Mouse (Mus musculus) ovary, adult 18-20 months (tissue): Measurements from ENCODE around the gene Fcrl6.

Experiments
- DNase-seq: peaks from one replicate; pipeline ENCODE4 v3.0.0; 2022; ENCODE audit warnings: low spot score, mixed read lengths

Fcrl6 gene

DNA sequence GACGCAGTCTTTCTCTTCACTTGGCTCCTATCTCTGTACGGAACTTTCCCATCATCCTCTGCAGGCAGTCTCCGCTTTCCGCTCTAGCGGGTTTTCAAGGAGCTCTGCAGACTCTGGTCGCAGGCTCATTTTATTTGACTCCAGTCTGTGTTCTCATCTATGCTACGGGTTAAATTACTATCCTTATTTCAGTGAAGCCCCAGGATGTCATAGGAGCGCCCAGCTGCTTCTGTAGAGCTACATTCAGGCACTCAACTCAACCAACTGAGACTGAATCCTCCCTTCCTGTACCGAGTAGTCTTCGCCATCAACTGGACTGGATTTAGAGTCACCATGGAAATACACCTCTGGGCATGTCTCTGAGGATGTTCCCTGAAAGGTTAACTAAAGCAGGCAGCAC is 12.3 kb upstream of the Fcrl6 start:
- no peak for DNase-seq

DNA sequence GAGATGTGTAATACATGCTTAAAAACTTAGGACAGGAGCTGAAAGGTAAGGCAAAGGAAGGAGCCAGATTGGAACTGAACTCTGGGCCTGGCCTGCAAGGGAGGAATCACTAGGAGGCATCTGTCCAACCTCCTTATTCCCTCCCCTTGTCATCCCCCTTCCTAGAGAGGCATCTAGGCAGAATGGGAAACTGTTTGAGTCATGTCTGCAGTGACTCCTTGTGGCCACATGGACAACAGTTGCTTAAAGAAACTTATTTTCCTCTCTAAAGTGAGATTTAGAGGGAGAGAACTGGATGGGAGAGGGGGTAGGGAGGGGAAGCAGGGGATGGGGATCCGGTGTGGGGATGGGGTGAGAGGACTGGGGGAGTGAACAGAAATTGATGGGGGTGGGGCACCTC is 10.4 kb upstream of the Fcrl6 start:
- DNase-seq: no peak

GRCm38 (mm10) chr1:172611304-172611703 is 9.0 kb upstream of the Fcrl6 start:
- DNase-seq: no peak

DNA sequence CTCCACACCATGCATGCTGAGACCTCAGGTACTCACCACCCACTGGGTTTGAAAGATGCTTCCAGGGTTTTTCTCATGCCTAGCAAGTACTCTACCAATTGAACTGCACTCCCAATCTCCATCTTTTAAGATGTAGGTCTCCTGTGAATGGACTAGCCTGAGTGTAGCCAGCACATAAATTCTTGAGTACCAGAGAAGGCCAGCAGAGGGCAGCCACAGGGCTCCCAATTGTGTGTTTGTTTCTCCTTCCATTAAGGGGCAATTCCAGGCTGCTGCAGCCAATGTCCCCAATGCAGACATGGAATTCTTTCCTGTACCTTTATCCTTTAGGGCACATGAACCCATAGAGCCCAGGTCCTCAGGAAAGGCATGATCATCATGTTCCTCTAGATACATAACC is 7.9 kb downstream of the Fcrl6 start:
- no peak for DNase-seq

DNA sequence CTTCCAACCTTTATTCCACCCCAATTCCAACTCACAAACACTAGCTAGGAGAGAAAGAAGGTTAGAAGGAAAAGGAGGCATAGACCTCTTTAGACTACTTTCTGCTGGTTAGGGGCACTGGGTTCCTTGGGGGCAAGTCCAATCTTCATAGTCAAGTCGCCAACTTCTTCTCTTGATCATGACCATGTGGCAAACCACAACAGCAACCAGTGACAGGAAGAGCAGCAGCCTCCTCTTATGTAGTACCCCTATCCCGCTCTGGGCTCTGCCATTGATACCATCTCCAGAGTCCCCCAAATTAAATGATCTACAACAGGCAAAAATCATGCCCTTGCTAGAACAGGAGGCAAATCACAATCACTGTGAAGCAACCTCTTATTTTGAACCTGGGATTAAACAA is 8.4 kb downstream of the Fcrl6 start:
- no peak for DNase-seq

DNA sequence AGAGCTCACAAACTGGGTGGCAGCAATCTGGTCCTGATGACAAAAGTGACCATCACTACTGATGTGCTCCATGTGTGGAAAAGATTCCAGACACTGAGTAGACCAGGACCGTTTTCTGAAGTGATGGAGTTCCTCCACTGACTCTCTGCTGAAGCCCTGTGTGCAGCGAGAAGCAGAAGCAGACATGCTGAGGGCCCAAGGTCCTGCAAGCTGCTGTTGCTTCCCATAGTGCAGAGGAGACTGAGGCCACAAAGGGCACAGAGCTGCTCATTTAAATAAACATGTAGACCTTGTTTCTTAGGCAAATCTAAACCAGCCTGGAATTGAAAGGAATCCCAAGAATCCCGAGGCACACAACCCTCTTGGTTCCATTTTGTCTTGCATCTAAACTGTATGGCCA is 9.0 kb downstream of the Fcrl6 start:
- no peak for DNase-seq

DNA sequence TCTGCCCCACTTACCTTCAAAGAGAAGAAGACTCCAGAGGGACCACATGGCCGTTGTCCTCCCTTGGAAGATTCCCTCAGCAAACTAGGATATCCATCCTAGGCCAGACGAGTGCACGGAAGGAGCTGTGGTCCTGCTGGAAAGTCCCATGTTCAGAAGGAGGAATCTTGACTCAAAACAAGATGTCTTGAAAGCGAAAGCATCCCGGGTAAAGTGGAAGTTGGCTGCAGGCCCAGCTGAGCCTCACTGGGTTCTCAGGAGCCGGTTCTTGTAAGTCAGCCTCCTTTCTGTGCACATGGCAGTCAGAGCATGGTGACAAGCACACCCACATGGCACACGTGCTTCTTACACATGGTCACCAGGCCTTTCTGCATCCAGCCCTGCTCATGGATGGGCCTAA is 12.0 kb downstream of the Fcrl6 start, which contains the start of gene Slamf8:
Gene Slamf8 (minus strand): TSS at position 184 of the 400 bp plus-strand sequence.
- no peak for DNase-seq

- no peak for DNase-seq
Observed at GRCm38 (mm10) chr1:172585612-172586567, 16.5 kb downstream of the Fcrl6 start.

DNA sequence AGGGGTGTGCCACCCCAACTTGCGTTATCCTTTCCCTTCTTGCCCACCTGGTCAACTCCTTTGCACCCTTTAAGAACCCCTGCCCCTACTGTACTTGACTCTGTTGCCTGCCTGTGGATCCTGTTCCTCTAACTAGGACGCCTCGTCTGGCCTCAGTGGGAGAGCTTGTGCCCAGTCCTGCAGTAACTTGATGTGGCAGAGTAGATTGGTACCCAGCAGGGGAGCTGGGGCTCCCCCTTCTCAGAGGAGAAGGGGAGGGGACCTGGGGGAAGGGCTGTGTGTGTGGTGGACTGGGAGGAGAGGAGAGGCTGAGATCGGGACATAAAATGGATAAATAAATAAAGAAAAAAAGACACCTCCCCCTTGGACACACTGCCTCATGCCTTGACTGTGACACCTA is 17.3 kb downstream of the Fcrl6 start:
- no peak for DNase-seq

DNA sequence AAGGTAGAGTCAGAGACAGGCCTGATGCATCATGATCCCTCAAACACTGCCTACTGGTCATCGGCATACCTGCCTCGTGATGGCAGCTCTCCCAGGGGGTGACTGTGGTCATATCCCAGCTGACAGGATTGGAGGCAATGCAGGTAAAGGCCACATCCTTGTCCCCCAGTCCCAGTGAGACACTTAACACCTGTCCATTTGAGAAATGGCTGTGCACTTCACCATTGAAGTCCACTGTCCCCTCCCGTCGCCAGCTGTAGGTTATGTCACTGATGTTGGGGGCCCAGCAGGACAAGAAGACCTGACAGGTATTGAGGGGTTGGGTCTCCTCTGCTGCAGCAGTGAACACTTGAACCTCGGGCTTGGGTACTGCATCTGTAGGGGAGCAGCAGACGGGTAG is 18.1 kb downstream of the Fcrl6 start:
- DNase-seq: no peak

- no peak for DNase-seq
Observed at GRCm38 (mm10) chr1:172582436-172582835, 19.9 kb downstream of the Fcrl6 start.

GRCm38 (mm10) chr1:172580116-172580515 is 22.2 kb downstream of the Fcrl6 start:
- no peak for DNase-seq

DNA sequence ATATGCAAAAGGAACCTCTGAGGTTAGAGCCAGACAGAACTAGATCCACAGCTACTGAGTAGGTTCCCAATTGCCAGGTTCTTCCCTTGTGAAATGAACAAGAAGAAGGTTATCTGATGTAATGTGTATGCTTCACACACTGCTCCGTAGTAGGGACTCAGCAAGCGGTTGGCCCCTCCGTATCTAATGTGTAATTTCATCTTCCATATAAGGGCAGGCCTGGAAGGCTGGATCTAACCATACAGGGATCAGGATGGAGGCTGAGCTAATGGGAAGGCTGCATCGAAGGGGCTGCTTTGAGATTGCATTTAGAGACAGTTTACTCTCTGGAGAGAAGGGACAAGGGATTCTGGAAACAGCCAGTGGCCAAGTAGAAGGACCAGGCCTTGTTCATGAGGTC is 34.6 kb downstream of the Fcrl6 start:
- no peak for DNase-seq

DNA sequence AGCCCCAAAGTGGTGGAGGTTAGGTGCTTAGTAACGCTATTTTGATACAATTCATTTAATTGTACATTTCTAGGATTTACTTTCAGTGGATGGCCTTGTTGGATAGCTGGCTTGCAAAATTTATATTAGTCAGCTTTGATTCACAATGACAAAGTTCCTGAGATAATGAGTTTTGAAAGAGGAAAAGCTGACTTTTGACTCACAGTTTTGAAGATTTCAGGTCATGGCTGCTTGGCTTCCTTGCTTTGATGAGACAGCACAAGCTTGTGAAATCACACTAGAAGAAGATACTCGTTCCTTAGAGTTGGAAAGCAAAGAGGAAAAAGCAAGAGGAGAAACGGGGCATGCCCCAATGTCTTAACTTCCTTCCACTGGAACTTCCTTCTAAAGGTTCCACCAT is 36.2 kb downstream of the Fcrl6 start:
- no peak for DNase-seq

DNA sequence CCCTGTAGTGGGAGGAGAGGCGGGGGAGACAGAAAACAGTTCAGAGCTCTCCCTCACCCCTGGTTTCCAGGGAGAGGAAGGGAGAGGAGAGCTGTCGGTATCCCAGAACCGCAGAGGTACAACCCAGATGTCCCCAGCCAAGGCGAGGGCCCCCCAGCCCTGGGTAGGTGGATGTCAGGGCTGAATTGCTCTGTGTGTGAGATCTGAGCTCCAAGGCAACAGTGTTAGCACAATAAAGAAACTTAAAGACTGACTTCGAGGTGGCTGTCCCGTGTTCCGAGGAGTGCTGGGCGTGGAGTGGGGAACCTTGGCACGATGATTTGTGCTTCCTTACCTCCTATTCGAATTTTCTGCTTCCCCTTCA is 38.9 kb downstream of the Fcrl6 start:
- no peak for DNase-seq

- peak; percentile 85 for DNase-seq
Observed at GRCm38 (mm10) chr1:172562641-172563464, 39.5 kb downstream of the Fcrl6 start.

DNA sequence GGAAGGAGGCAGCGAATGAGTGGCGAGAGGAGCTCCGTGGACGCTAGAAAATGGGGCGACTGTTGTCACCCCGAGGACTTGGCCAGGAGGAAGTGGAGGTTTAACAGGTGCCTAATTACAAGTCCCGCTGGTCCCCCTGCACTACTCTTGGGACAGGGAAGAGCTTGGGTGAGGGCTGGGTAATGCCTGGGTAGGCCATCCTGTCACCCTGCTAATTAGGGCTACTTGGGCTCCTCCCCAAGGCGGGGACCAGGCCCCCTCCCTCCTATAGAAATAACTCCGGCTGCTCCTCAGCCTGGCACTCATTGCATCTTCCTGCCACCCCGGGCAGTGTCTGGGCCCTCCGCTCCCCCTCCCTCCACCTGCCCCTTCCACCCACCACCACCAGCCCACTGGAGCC is 46.7 kb downstream of the Fcrl6 start, which contains the start of gene Vsig8:
Gene Vsig8 (plus strand): TSS at position 301 of the 400 bp plus-strand sequence.
- DNase-seq: no peak

DNA sequence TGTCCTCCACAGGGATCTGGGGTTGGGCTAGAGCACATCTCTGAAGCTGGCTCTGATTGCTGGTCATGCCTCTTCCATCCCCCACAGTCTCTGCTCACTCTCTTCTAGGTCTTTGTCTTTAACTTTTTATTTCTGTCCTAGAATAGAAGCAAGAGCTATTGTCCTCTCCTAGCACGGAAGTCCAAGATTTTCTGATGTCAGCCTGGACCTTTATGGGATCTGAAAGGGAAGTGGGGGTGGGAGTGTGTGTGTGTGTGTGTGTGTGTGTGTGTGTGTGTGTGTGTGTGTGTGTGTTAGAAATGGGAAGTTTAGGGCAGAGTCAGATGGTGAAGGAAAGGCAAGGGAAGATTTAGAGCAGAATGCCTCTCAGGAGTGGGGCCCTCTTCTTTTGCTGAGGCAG is 49.7 kb downstream of the Fcrl6 start:
- DNase-seq: no peak

DNA sequence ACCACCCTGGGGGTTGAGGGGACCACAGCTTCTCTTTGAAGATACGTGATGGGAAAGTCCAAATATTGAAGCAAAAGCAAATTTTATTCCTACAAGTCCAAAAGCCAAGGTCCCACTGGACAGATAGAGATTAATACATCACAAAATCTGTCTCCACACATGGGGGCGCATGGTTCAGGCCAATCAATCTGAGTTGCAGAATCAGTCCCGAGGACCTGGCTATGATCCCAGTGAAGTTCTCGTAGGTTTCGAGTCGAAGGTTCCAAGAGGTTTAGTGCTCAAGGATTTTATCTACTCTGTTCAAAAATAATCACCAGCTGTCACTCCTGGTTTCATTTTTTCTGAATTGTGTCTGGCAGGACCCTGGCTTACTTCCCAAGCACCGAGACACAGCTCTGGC is 51.3 kb downstream of the Fcrl6 start:
- DNase-seq: no peak

DNA sequence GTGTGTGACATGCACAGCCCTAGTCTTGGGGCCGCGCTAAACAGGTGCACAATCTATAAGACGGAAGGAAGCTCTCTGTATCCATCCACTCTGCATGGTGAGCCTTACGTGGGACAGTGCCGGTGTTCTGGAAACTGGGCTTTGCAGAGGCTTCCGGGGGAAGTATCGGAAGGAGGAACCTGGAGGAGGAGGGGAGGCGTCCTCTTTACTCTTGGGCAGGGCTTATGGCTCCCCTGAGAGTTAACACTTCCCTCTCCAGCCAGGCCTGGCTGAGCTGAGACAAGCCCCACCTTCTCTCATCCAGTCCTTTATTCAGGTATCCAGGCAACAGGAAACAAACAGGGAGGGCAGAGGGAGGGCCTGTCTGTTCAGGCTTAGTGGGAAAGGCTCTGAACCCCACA is 51.8 kb downstream of the Fcrl6 start:
- no peak for DNase-seq

- DNase-seq: no peak
Observed at GRCm38 (mm10) chr1:172549717-172550116, 52.6 kb downstream of the Fcrl6 start.

- DNase-seq: no peak
Observed at GRCm38 (mm10) chr1:172549314-172549713, 53.0 kb downstream of the Fcrl6 start.

GRCm38 (mm10) chr1:172548501-172548900 is 53.9 kb downstream of the Fcrl6 start:
- no peak for DNase-seq
